Mouse (Mus musculus) embryo, embryonic 9.5 days (tissue): ENCODE measurements around the gene Crybb3.

Experiments used
- DNase-seq: peaks from one replicate; pipeline ENCODE4 v3.0.0-alpha.2; 2017; ENCODE audit errors: extremely low spot score

Crybb3 gene

GRCm38 (mm10) chr5:113105035-113105434, 23.7 kb upstream of the Crybb3 start:
- DNase-seq, result no peak

GRCm38 (mm10) chr5:113102455-113102854, 21.1 kb upstream of the Crybb3 start:
- DNase-seq, result no peak

- DNase-seq, result no peak
These were observed 20.1 kb upstream of the Crybb3 start for GRCm38 (mm10) chr5:113101457-113101856.

- no peak for DNase-seq
These were observed 19.0 kb upstream of the Crybb3 start for GRCm38 (mm10) chr5:113100422-113100821.

- DNase-seq, result peak; percentile 90
These were observed 18.2 kb upstream of the Crybb3 start for GRCm38 (mm10) chr5:113099546-113099945.

- DNase-seq, result no peak
These were observed 16.2 kb upstream of the Crybb3 start for GRCm38 (mm10) chr5:113097551-113097950.

- no peak for DNase-seq
These were observed 14.1 kb upstream of the Crybb3 start for GRCm38 (mm10) chr5:113095456-113095855.

- no peak for DNase-seq
These were observed 11.0 kb upstream of the Crybb3 start for GRCm38 (mm10) chr5:113092406-113092805.

GRCm38 (mm10) chr5:113091162-113091561, 9.8 kb upstream of the Crybb3 start:
- peak; percentile 59 for DNase-seq

- DNase-seq, result no peak
These were observed 9.4 kb upstream of the Crybb3 start for GRCm38 (mm10) chr5:113090750-113091149.

GRCm38 (mm10) chr5:113090077-113090690, 8.8 kb upstream of the Crybb3 start:
- DNase-seq, result no peak

- no peak for DNase-seq
These were observed 6.1 kb upstream of the Crybb3 start for GRCm38 (mm10) chr5:113087465-113087864.

GRCm38 (mm10) chr5:113086990-113087389, 5.6 kb upstream of the Crybb3 start:
- no peak for DNase-seq

GRCm38 (mm10) chr5:113086439-113086838, 5.1 kb upstream of the Crybb3 start:
- DNase-seq, result no peak

- DNase-seq, result no peak
These were observed 4.5 kb upstream of the Crybb3 start for GRCm38 (mm10) chr5:113085931-113086330.

GRCm38 (mm10) chr5:113084309-113084708, 2.9 kb upstream of the Crybb3 start:
- no peak for DNase-seq

- no peak for DNase-seq
These were observed 1.2 kb upstream of the Crybb3 start for GRCm38 (mm10) chr5:113082356-113083168.

GRCm38 (mm10) chr5:113081020-113081419, 364 bp downstream of the Crybb3 start:
- no peak for DNase-seq

GRCm38 (mm10) chr5:113079783-113080182, 1.6 kb downstream of the Crybb3 start:
- peak; percentile 53 for DNase-seq

- DNase-seq, result no peak
These were observed 2.7 kb downstream of the Crybb3 start for GRCm38 (mm10) chr5:113078686-113079085.

- no peak for DNase-seq
These were observed 11.4 kb downstream of the Crybb3 start, which contains the start of gene Crybb2 for GRCm38 (mm10) chr5:113070017-113070416. Gene Crybb2, minus strand, starts transcription at chr5:113070117.

GRCm38 (mm10) chr5:113054308-113054707, 27.1 kb downstream of the Crybb3 start:
- peak; percentile 83 for DNase-seq

GRCm38 (mm10) chr5:113050581-113051185, 30.7 kb downstream of the Crybb3 start:
- no peak for DNase-seq
